Mouse (Mus musculus) embryonic facial prominence, embryonic 13.5 days (tissue): ENCODE results near the gene Rdh19. TPM values are rescaled to one million over a fixed set of nuclear protein-coding genes. Genes with fewer than 3 reads are reported as not detected.

Experiments used
- ATAC-seq: fragments of 200-750 bp; cut with Nextera tagmentation; 2 replicates; pipeline ENCODE4 v1.8.0; 2017; ENCODE audit warnings: low read depth; ENCODE audit not compliant: insufficient number of reproducible peaks, insufficient read depth, low FRiP score, low TSS enrichment
- H3K27ac ChIP-seq: fragments of 300-500 bp; sonication (generic); 2 replicates; pipeline ENCODE4 v1.5.1; 2015; ENCODE audit warnings: moderate library complexity, mild to moderate bottlenecking, inconsistent platforms
- H3K27me3 ChIP-seq: fragments of 300-500 bp; sonication (generic); 2 replicates; pipeline ENCODE4 v1.6.1; 2015; ENCODE audit warnings: mild to moderate bottlenecking, inconsistent platforms
- H3K36me3 ChIP-seq: fragments of 300-500 bp; sonication (generic); 2 replicates; pipeline ENCODE4 v1.6.1; 2015; ENCODE audit warnings: mild to moderate bottlenecking, inconsistent platforms
- H3K4me1 ChIP-seq: fragments of 300-500 bp; sonication (generic); 2 replicates; pipeline ENCODE4 v1.6.1; 2015; ENCODE audit warnings: inconsistent platforms
- H3K4me2 ChIP-seq: fragments of 300-500 bp; sonication (generic); 2 replicates; pipeline ENCODE4 v1.6.1; 2015; ENCODE audit warnings: moderate library complexity, mild to moderate bottlenecking, inconsistent platforms
- H3K4me3 ChIP-seq: fragments of 300-500 bp; sonication (generic); 2 replicates; pipeline ENCODE4 v1.5.1; 2015; ENCODE audit warnings: mild to moderate bottlenecking, inconsistent platforms
- H3K9ac ChIP-seq: fragments of 300-500 bp; sonication (generic); 2 replicates; pipeline ENCODE4 v1.6.1; 2015; ENCODE audit warnings: mild to moderate bottlenecking, inconsistent platforms
- H3K9me3 ChIP-seq: fragments of 300-500 bp; sonication (generic); 2 replicates; pipeline ENCODE4 v1.6.1; 2016; ENCODE audit warnings: inconsistent platforms
- WGBS: fragments of 180-500 bp; shearing (Covaris S2); methylation state at CpG from one replicate; pipeline ENCODE4 v1.1.7; 2015; ENCODE audit warnings: mixed read lengths; 5-methylcytosine and 5-hydroxymethylcytosine counted together
- polyA plus RNA-seq: library from polyadenylated mRNA; unstranded; fragments of >200 nt; fragmentation: Nextera tagmentation; extraction: Ambion mirVana; gene quantifications from 2 replicates; pipeline ENCODE4 v1.2.1, GENCODE M21; 2015

Rdh19 gene
- polyA plus RNA-seq, 1 experiment from 2014 or later, result not detected

DNA sequence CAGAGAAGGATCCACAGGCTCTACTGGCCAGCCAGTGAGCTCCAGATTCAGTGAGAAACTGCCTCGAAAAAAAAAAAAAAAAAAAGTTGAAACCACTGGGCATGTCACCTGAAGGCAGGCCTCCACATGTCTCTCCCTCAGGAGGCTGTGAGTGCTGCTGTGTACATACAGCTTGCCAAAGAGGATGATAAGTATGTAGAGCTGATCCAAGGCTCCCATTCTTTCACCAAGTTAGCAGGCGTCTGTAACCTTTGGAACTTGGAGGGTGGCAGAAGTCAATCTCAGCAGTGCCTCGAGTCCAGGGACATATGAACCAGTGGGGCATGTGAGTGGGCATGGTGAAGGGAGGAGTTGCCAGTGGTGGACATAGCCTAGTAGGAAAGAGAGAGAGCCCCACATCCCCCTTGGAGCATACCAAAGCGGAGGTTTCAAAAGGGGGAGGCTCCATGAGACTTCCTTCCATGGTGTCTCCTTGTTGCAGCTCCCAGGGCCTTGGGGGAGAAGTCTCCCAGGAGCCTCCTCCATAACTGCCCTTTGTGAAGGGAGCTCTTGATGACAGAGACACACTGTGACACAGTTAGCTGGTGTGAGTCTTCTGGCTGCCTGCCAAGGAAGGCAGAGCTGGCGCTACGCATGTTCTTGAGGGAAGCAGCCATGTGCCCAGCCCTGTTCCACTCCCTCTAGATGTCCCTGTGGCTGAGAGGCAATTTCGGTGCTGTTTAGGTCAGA is 55.2 kb downstream of the Rdh19 start:
- Histone ChIP-seq H3K4me3 (no peak overlapping the region), H3K9ac (no peak overlapping the region), H3K4me1 (peaks cover 4% of the 10 kb centered on the region), H3K9me3 (no peaks in the 10 kb centered on the region), H3K36me3 (no peaks in the 10 kb centered on the region), H3K27ac (peak overlapping the region; percentile 11; the same call in 1 of the 2 replicates), H3K27me3 (no peaks in the 10 kb centered on the region), H3K4me2 (no peak overlapping the region)
- 0 out of 2 replicates have a peak, but pooled peaks have one; percentile 56 for ATAC-seq
- WGBS, result 59% methylated on average over 7 of the region's 7 CpGs

DNA sequence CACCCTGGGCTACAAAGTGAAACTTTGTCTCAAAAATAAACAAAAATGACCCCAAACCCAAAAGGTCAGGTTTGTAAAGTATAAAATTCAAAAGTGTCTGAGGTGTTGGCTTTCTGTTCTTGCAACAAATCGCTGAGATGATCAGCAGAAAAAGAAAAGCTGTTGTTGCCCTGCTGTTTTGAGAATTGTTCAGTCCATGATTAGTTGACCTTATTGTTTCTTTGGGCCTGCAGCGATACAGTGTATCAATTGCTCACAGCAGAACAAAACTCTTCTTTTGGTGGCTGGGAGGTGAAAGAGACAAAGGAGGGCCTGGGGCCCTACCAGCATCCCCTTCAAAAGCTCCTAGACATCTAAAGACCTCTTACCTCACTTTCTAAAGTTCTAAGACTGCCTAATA is 56.4 kb downstream of the Rdh19 start:
- H3K4me2 ChIP-seq, result no peak overlapping the region
- H3K4me1 ChIP-seq, result peaks cover 4% of the 10 kb centered on the region
- no peak overlapping the region for H3K27ac ChIP-seq
- H3K4me3 ChIP-seq, result no peak overlapping the region
- WGBS, result 82% methylated on average over 2 of the region's 2 CpGs
- no peaks in the 10 kb centered on the region for H3K27me3 ChIP-seq
- H3K36me3 ChIP-seq, result no peaks in the 10 kb centered on the region
- H3K9me3 ChIP-seq, result no peaks in the 10 kb centered on the region
- H3K9ac ChIP-seq, result no peak overlapping the region
- ATAC-seq, result no peak

DNA sequence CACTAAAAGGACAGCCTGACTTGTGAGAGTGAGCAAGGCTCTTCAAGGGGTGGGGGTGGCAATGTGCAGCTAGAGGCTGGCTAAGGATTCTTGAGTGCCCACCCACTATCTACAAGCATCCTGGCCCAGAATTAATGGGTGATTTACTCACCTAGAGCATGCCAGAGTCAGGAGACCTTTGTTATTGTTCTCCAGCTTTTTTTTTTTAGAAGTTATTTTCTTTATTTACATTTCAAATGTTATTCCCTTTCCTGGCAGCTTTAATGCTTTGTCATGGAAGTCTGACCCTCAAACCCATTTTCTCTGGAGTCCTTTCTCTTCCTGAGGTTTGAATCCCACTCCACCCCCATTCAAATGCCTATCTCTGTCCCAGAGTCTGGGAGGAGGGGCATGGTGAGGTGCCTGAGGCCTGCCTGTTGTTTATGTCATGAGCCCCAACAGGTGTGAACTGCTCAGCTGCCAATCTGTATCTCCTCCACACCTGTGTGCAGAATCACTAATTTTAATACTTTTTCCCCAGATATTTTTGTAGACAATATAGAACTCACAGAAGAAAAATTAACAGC is 57.7 kb downstream of the Rdh19 start:
- no peak overlapping the region for H3K9ac ChIP-seq
- no peak for ATAC-seq
- H3K4me3 ChIP-seq, result no peak overlapping the region
- no peak overlapping the region for H3K27ac ChIP-seq
- peaks cover 4% of the 10 kb centered on the region for H3K4me1 ChIP-seq
- H3K9me3 ChIP-seq, result no peaks in the 10 kb centered on the region
- H3K4me2 ChIP-seq, result no peak overlapping the region
- H3K36me3 ChIP-seq, result no peaks in the 10 kb centered on the region
- no peaks in the 10 kb centered on the region for H3K27me3 ChIP-seq

Other genes starting within 250 kb of the Rdh19 start
- gene Lrp1, start 228.8 kb upstream of the Rdh19 start, polyA plus RNA-seq, result 139 and 159 TPM in 2 replicates
- gene Stat6, start 206.9 kb upstream of the Rdh19 start, polyA plus RNA-seq, result 21.1 and 22.0 TPM in 2 replicates
- 9.1 and 10.6 TPM in 2 replicates for gene Nemp1, start 183.0 kb upstream of the Rdh19 start, polyA plus RNA-seq
- gene Nab2, start 181.4 kb upstream of the Rdh19 start, polyA plus RNA-seq, result 19.5 and 20.3 TPM in 2 replicates
- 0.66 and 2.5 TPM in 2 replicates for gene Myo1a, start 144.8 kb upstream of the Rdh19 start, polyA plus RNA-seq
- gene Tac2, start 125.5 kb upstream of the Rdh19 start, polyA plus RNA-seq, result 0.55 TPM in 1 of 2 replicates, not detected in the other
- 3.7 TPM in 2 replicates for gene Zbtb39, start 110.4 kb upstream of the Rdh19 start, polyA plus RNA-seq
- gene Gpr182, start 98.2 kb upstream of the Rdh19 start, polyA plus RNA-seq, result 0.90 and 1.2 TPM in 2 replicates
- gene Rdh1, start 90.2 kb upstream of the Rdh19 start, polyA plus RNA-seq, result 0.06 TPM in 1 of 2 replicates, not detected in the other
- gene Rdh16f1, start 90.1 kb upstream of the Rdh19 start, polyA plus RNA-seq, result not detected in 2 replicates
- gene Rdh9, start 73.5 kb upstream of the Rdh19 start, polyA plus RNA-seq, result 0.34 and 0.37 TPM in 2 replicates
- gene Rdh16, start 48.8 kb upstream of the Rdh19 start, polyA plus RNA-seq, result not detected in 2 replicates
- not detected in 2 replicates for gene Rdh16f2, start 16.5 kb downstream of the Rdh19 start, polyA plus RNA-seq
- 0.21 TPM in 1 of 2 replicates, not detected in the other for gene Rdh7, start 38.9 kb downstream of the Rdh19 start, polyA plus RNA-seq
- gene Sdr9c7, start 48.6 kb downstream of the Rdh19 start, polyA plus RNA-seq, result 0.08 and 0.10 TPM in 2 replicates
- gene Hsd17b6, start 157.7 kb downstream of the Rdh19 start, polyA plus RNA-seq, result not detected in 2 replicates
- gene Prim1, start 165.2 kb downstream of the Rdh19 start, polyA plus RNA-seq, result 92.1 and 92.2 TPM in 2 replicates
- gene Naca, start 185.6 kb downstream of the Rdh19 start, polyA plus RNA-seq, result 789 and 900 TPM in 2 replicates
- gene Ptges3, start 209.0 kb downstream of the Rdh19 start, polyA plus RNA-seq, result 537 and 556 TPM in 2 replicates
- 1,953 and 2,050 TPM in 2 replicates for gene Atp5b, start 233.3 kb downstream of the Rdh19 start, polyA plus RNA-seq
- gene Baz2a, start 241.6 kb downstream of the Rdh19 start, polyA plus RNA-seq, result 10.9 and 11.4 TPM in 2 replicates